Mouse (Mus musculus) kidney, adult 2 months (tissue): ENCODE data around the gene Mrpl51.

Experiments
- CTCF ChIP-seq: fragments of 200-500 bp; conservative IDR thresholded peaks from 2 replicates; pipeline ENCODE4 v1.5.1; 2011; ENCODE audit warnings: low read depth, mild to moderate bottlenecking, control low read depth, low read length, moderate library complexity, mixed read lengths; ENCODE audit not compliant: insufficient read depth, insufficient read length
- POLR2A ChIP-seq: fragments of 200-500 bp; IDR thresholded peaks from one replicate; pipeline ENCODE4 v1.6.1; 2011; ENCODE audit warnings: low read depth, low read length, control low read depth

- TF ChIP-seq CTCF: no peak
- no peak for TF ChIP-seq POLR2A
Measured at GRCm38 (mm10) chr6:125146148-125146547, 45.5 kb upstream of the Mrpl51 start.
